Mouse (Mus musculus) heart, postnatal 0 days (tissue): ENCODE results near the gene Ano9. TPM values are rescaled to one million over a fixed set of nuclear protein-coding genes. Genes with fewer than 3 reads are reported as not detected.

ENCODE experiments used
- ATAC-seq: fragments of 200-750 bp; cut with Nextera tagmentation; 2 replicates; pipeline ENCODE4 v1.8.0; 2017; ENCODE audit warnings: low read depth, moderate number of reproducible peaks, moderate library complexity; ENCODE audit not compliant: insufficient read depth
- DNase-seq: peaks from one replicate; pipeline ENCODE4 v3.0.0-alpha.2; 2016; ENCODE audit warnings: low spot score
- H3K27ac ChIP-seq: fragments of 300-500 bp; sonication (generic); 2 replicates; pipeline ENCODE4 v1.5.1; 2014; ENCODE audit warnings: low read depth, mild to moderate bottlenecking
- H3K27me3 ChIP-seq: fragments of 300-500 bp; sonication (generic); 2 replicates; pipeline ENCODE4 v1.6.1; 2014; ENCODE audit warnings: low read length, mixed read lengths; ENCODE audit not compliant: control insufficient read depth, insufficient read depth
- H3K36me3 ChIP-seq: fragments of 300-500 bp; sonication (generic); replicated peaks from 2 replicates; pipeline ENCODE4 v1.6.1; 2014; ENCODE audit warnings: low read length, mixed read lengths; ENCODE audit not compliant: control insufficient read depth, insufficient read depth
- H3K4me1 ChIP-seq: fragments of 300-500 bp; sonication (generic); 2 replicates; pipeline ENCODE4 v1.6.1; 2014; ENCODE audit warnings: antibody characterized with exemption; ENCODE audit not compliant: control insufficient read depth, insufficient read depth
- H3K4me2 ChIP-seq: fragments of 300-500 bp; sonication (generic); 2 replicates; pipeline ENCODE4 v1.6.1; 2014; ENCODE audit warnings: low read depth, mild to moderate bottlenecking, low read length, moderate library complexity
- H3K4me3 ChIP-seq: fragments of 300-500 bp; sonication (generic); 2 replicates; pipeline ENCODE4 v1.5.1; 2014; ENCODE audit warnings: low read depth, low read length
- H3K9ac ChIP-seq: fragments of 300-500 bp; sonication (generic); replicated peaks from 2 replicates; pipeline ENCODE4 v1.6.1; 2014; ENCODE audit warnings: low read depth, low read length, mixed read lengths
- H3K9me3 ChIP-seq: fragments of 300-500 bp; sonication (generic); replicated peaks from 2 replicates; pipeline ENCODE4 v1.6.1; 2016; ENCODE audit warnings: low read length; ENCODE audit not compliant: control insufficient read depth
- CTCF ChIP-seq: IDR thresholded peaks from 2 replicates; pipeline ENCODE4 v1.5.1; 2016; ENCODE audit warnings: antibody characterized with exemption, control low read depth, low read depth
- EP300 ChIP-seq: IDR thresholded peaks from 2 replicates; pipeline ENCODE4 v1.6.1; 2016; ENCODE audit warnings: antibody characterized with exemption, low read depth
- WGBS: fragments of 180-500 bp; shearing (Covaris S2); extraction: QIAGEN DNeasy Blood & Tissue Kit; methylation state at CpG from one replicate; pipeline ENCODE4 v1.1.7; 2014; 5-methylcytosine and 5-hydroxymethylcytosine counted together
- polyA plus RNA-seq: library from polyadenylated mRNA; unstranded; fragments of >200 nt; fragmentation: Nextera tagmentation; extraction: Ambion mirVana; gene quantifications from 2 replicates; pipeline ENCODE4 v1.2.1, GENCODE M21; 2015
- total RNA-seq: library from RNA; depleted of rRNA; stranded (reverse); fragments of >200 nt; gene quantifications from 2 replicates; pipeline ENCODE4 v1.2.3, GENCODE M21; 2014; ENCODE audit warnings: low replicate concordance; rRNA removed

Ano9 gene
- total and polyA plus RNA-seq, 2 experiments from 2014 or later: 0.04 TPM; not detected in 1

GRCm38 (mm10) chr7:141057541-141057940 lies 60.1 kb downstream of the Ano9 start:
- H3K4me3 ChIP-seq: no peak overlapping the region
- TF ChIP-seq EP300 (no peak), CTCF (no peak)
- no peak for DNase-seq
- H3K36me3 ChIP-seq: no peaks in the 10 kb centered on the region
- no peak overlapping the region for H3K9ac ChIP-seq
- 0 out of 2 replicates have a peak, but pooled peaks cover 4% of the 10 kb centered on the region for H3K9me3 ChIP-seq
- H3K27ac ChIP-seq: no peak overlapping the region
- 72% methylated on average over 1 of the region's 1 CpGs for WGBS
- 0 out of 2 replicates have a peak, but pooled peaks cover 3% of the 10 kb centered on the region for H3K4me1 ChIP-seq
- ATAC-seq: no peak
- no peak overlapping the region for H3K4me2 ChIP-seq
- peaks cover 40% of the 10 kb centered on the region for H3K27me3 ChIP-seq

DNA sequence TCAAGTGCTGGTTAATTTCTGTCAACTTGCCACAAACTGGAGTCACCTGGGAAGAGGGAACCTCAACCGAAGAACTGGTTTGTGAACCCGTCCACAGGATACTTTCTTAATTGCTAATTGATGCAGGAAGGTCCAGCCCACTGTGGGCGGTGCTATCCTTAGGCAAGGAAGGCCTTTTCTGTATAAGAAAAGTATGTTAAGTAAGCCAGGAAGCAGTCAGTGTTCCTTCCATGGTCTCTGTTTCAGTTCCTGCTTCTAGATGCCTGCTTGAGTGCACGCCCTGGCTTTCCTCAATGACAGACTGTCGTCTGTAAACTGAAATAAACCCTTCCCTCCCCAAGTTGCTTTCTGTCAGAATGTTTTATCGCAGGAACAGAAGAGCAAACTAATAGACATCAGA lies 60.6 kb downstream of the Ano9 start:
- no peak for TF ChIP-seq CTCF
- no peak for TF ChIP-seq EP300
- no peak overlapping the region for H3K4me3 ChIP-seq
- 0 out of 2 replicates have a peak, but pooled peaks cover 3% of the 10 kb centered on the region for H3K4me1 ChIP-seq
- WGBS: 73% methylated on average over 6 of the region's 6 CpGs
- no peak overlapping the region for H3K4me2 ChIP-seq
- H3K9ac ChIP-seq: no peak overlapping the region
- H3K9me3 ChIP-seq: 0 out of 2 replicates have a peak, but pooled peaks cover 4% of the 10 kb centered on the region
- DNase-seq (no peak), ATAC-seq (no peak)
- H3K36me3 ChIP-seq: no peaks in the 10 kb centered on the region
- no peak overlapping the region for H3K27ac ChIP-seq
- peaks cover 35% of the 10 kb centered on the region for H3K27me3 ChIP-seq

- DNase-seq: no peak
- H3K36me3 ChIP-seq: no peaks in the 10 kb centered on the region
- no peak overlapping the region for H3K9ac ChIP-seq
- 0 out of 2 replicates have a peak, but pooled peaks cover 4% of the 10 kb centered on the region for H3K9me3 ChIP-seq
- 69% methylated on average over 4 of the region's 4 CpGs for WGBS
- H3K27ac ChIP-seq: no peak overlapping the region
- H3K4me1 ChIP-seq: no peaks in the 10 kb centered on the region
- TF ChIP-seq EP300 (no peak), CTCF (no peak)
- peaks cover 23% of the 10 kb centered on the region for H3K27me3 ChIP-seq
- no peak overlapping the region for H3K4me3 ChIP-seq
- H3K4me2 ChIP-seq: no peak overlapping the region
- ATAC-seq: no peak
These were observed 61.8 kb downstream of the Ano9 start for GRCm38 (mm10) chr7:141055785-141056184.

GRCm38 (mm10) chr7:141052421-141052820 lies 65.2 kb downstream of the Ano9 start:
- no peak overlapping the region for H3K4me2 ChIP-seq
- TF ChIP-seq EP300 (no peak), CTCF (no peak)
- 0 out of 2 replicates have a peak, but pooled peaks cover 4% of the 10 kb centered on the region for H3K9me3 ChIP-seq
- H3K4me1 ChIP-seq: no peaks in the 10 kb centered on the region; the same call in 1 of the 2 replicates
- H3K27me3 ChIP-seq: peaks cover 3% of the 10 kb centered on the region; the same call in 1 of the 2 replicates
- 72% methylated on average over 2 of the region's 2 CpGs for whole genome bisulfite sequencing
- H3K36me3 ChIP-seq: no peaks in the 10 kb centered on the region
- no peak for ATAC-seq
- H3K9ac ChIP-seq: no peak overlapping the region
- no peak overlapping the region for H3K27ac ChIP-seq
- no peak overlapping the region for H3K4me3 ChIP-seq
- no peak for DNase-seq

DNA sequence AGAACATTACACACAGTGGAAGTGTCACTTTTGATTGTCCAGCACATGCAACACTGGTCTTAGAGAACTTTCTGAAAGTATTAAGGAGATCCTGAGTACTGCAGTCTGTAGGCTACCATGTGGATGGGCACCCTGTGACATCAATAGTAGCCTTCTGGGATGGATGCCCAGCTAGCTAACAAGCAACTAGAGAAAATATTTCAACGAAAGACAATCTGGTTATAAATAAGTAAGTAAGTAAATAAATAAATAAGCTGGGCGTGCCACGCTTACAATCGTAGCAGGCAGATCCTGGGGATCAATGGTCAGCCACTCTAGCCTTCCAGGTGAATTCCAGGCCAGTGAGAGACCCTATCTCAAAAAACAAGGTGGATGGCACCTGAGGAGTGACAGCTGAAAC lies 65.6 kb downstream of the Ano9 start:
- ATAC-seq: no peak

More for the DNA sequence above, 65.6 kb downstream of the Ano9 start:
- no peak overlapping the region for H3K27ac ChIP-seq
- WGBS: 79% methylated on average over 4 of the region's 4 CpGs
- no peaks in the 10 kb centered on the region for H3K36me3 ChIP-seq
- no peak overlapping the region for H3K4me2 ChIP-seq
- H3K9me3 ChIP-seq: 0 out of 2 replicates have a peak, but pooled peaks cover 4% of the 10 kb centered on the region
- TF ChIP-seq CTCF: no peak
- TF ChIP-seq EP300: no peak
- DNase-seq: no peak
- peaks cover 3% of the 10 kb centered on the region; the same call in 1 of the 2 replicates for H3K27me3 ChIP-seq
- no peaks in the 10 kb centered on the region; the same call in 1 of the 2 replicates for H3K4me1 ChIP-seq
- H3K4me3 ChIP-seq: no peak overlapping the region
- no peak overlapping the region for H3K9ac ChIP-seq

Other genes with a start within 250 kb of the Ano9 start
- gene Psmd13, start 235.8 kb downstream of the Ano9 start, total RNA-seq: 72.6 and 84.3 TPM in 2 replicates
- 172 and 185 TPM in 2 replicates for gene Psmd13, start 235.8 kb downstream of the Ano9 start, polyA plus RNA-seq
- gene Sirt3, start 235.5 kb downstream of the Ano9 start, total RNA-seq: 89.4 and 105 TPM in 2 replicates
- gene Sirt3, start 235.5 kb downstream of the Ano9 start, polyA plus RNA-seq: 76.1 and 78.0 TPM in 2 replicates
- gene Cox8b, start 217.4 kb downstream of the Ano9 start, total RNA-seq: 425 and 483 TPM in 2 replicates
- gene Cox8b, start 217.4 kb downstream of the Ano9 start, polyA plus RNA-seq: 1,841 and 1,871 TPM in 2 replicates
- gene Nlrp6, start 196.9 kb downstream of the Ano9 start, total RNA-seq: not detected in 2 replicates
- 0.08 TPM in 1 of 2 replicates, not detected in the other for gene Nlrp6, start 196.9 kb downstream of the Ano9 start, polyA plus RNA-seq
- 13.8 and 16.3 TPM in 2 replicates for gene Pgghg, start 176.4 kb downstream of the Ano9 start, total RNA-seq
- gene Pgghg, start 176.4 kb downstream of the Ano9 start, polyA plus RNA-seq: 5.8 and 5.9 TPM in 2 replicates
- 3.4 TPM in 1 of 2 replicates, not detected in the other for gene Ifitm5, start 167.5 kb downstream of the Ano9 start, total RNA-seq
- 0.56 and 0.87 TPM in 2 replicates for gene Ifitm5, start 167.5 kb downstream of the Ano9 start, polyA plus RNA-seq
- gene Gm45717, start 161.9 kb downstream of the Ano9 start, total RNA-seq: not detected in 2 replicates
- gene Gm45717, start 161.9 kb downstream of the Ano9 start, polyA plus RNA-seq: 0.36 TPM in 1 of 2 replicates, not detected in the other
- gene Ifitm2, start 161.8 kb downstream of the Ano9 start, total RNA-seq: 172 and 232 TPM in 2 replicates
- 516 and 534 TPM in 2 replicates for gene Ifitm2, start 161.8 kb downstream of the Ano9 start, polyA plus RNA-seq
- gene Ifitm1, start 150.6 kb downstream of the Ano9 start, total RNA-seq: 1.4 and 23.1 TPM in 2 replicates
- 4.1 and 6.6 TPM in 2 replicates for gene Ifitm1, start 150.6 kb downstream of the Ano9 start, polyA plus RNA-seq
- gene Ifitm3, start 107.0 kb downstream of the Ano9 start, total RNA-seq: 148 and 324 TPM in 2 replicates
- gene Ifitm3, start 107.0 kb downstream of the Ano9 start, polyA plus RNA-seq: 202 and 230 TPM in 2 replicates
- not detected in 2 replicates for gene Ifitm6, start 99.9 kb downstream of the Ano9 start, total RNA-seq
- 0.30 and 0.74 TPM in 2 replicates for gene Ifitm6, start 99.9 kb downstream of the Ano9 start, polyA plus RNA-seq
- gene Gm17387, start 88.7 kb downstream of the Ano9 start, total RNA-seq: not detected in 2 replicates
- not detected in 2 replicates for gene Gm17387, start 88.7 kb downstream of the Ano9 start, polyA plus RNA-seq
- 0.43 TPM in 1 of 2 replicates, not detected in the other for gene B4galnt4, start 56.7 kb downstream of the Ano9 start, total RNA-seq
- gene B4galnt4, start 56.7 kb downstream of the Ano9 start, polyA plus RNA-seq: 0.10 TPM in 1 of 2 replicates, not detected in the other
- 3.8 TPM in 1 of 2 replicates, not detected in the other for gene Pkp3, start 39.6 kb downstream of the Ano9 start, total RNA-seq
- 0.19 and 0.20 TPM in 2 replicates for gene Pkp3, start 39.6 kb downstream of the Ano9 start, polyA plus RNA-seq
- gene Sigirr, start 17.2 kb downstream of the Ano9 start, total RNA-seq: 10.3 and 16.8 TPM in 2 replicates
- 4.2 and 5.1 TPM in 2 replicates for gene Sigirr, start 17.2 kb downstream of the Ano9 start, polyA plus RNA-seq
- gene Ptdss2, start 4.6 kb upstream of the Ano9 start, total RNA-seq: 22.3 and 35.5 TPM in 2 replicates
- 54.8 and 56.9 TPM in 2 replicates for gene Ptdss2, start 4.6 kb upstream of the Ano9 start, polyA plus RNA-seq
- 157 and 172 TPM in 2 replicates for gene Rnh1, start 55.1 kb upstream of the Ano9 start, total RNA-seq
- gene Rnh1, start 55.1 kb upstream of the Ano9 start, polyA plus RNA-seq: 88.3 and 90.2 TPM in 2 replicates
- gene Hras, start 76.2 kb upstream of the Ano9 start, total RNA-seq: 72.2 and 74.9 TPM in 2 replicates
- 73.5 and 78.9 TPM in 2 replicates for gene Hras, start 76.2 kb upstream of the Ano9 start, polyA plus RNA-seq
- gene Lrrc56, start 76.4 kb upstream of the Ano9 start, total RNA-seq: 1.1 and 5.6 TPM in 2 replicates
- 2.9 TPM in 2 replicates for gene Lrrc56, start 76.4 kb upstream of the Ano9 start, polyA plus RNA-seq
- gene Lmntd2, start 96.3 kb upstream of the Ano9 start, total RNA-seq: 0.12 TPM in 1 of 2 replicates, not detected in the other
- gene Lmntd2, start 96.3 kb upstream of the Ano9 start, polyA plus RNA-seq: 0.07 and 0.15 TPM in 2 replicates
- gene Rassf7, start 98.1 kb upstream of the Ano9 start, total RNA-seq: 6.7 and 43.2 TPM in 2 replicates
- 5.8 and 7.1 TPM in 2 replicates for gene Rassf7, start 98.1 kb upstream of the Ano9 start, polyA plus RNA-seq
- gene Phrf1, start 111.0 kb upstream of the Ano9 start, total RNA-seq: 28.9 and 31.9 TPM in 2 replicates
- 17.4 and 20.4 TPM in 2 replicates for gene Phrf1, start 111.0 kb upstream of the Ano9 start, polyA plus RNA-seq
- gene Irf7, start 148.7 kb upstream of the Ano9 start, total RNA-seq: 10.0 and 18.8 TPM in 2 replicates
- gene Irf7, start 148.7 kb upstream of the Ano9 start, polyA plus RNA-seq: 6.2 and 7.5 TPM in 2 replicates
- not detected in 2 replicates for gene Cdhr5, start 159.0 kb upstream of the Ano9 start, total RNA-seq
- gene Cdhr5, start 159.0 kb upstream of the Ano9 start, polyA plus RNA-seq: not detected in 2 replicates
- not detected in 2 replicates for gene Sct, start 161.3 kb upstream of the Ano9 start, total RNA-seq
- 1.0 and 1.6 TPM in 2 replicates for gene Sct, start 161.3 kb upstream of the Ano9 start, polyA plus RNA-seq
- not detected in 2 replicates for gene Drd4, start 174.2 kb upstream of the Ano9 start, total RNA-seq
- gene Drd4, start 174.2 kb upstream of the Ano9 start, polyA plus RNA-seq: 0.07 TPM in 1 of 2 replicates, not detected in the other
- 26.4 and 30.6 TPM in 2 replicates for gene Deaf1, start 209.9 kb upstream of the Ano9 start, total RNA-seq
- gene Deaf1, start 209.9 kb upstream of the Ano9 start, polyA plus RNA-seq: 21.2 and 22.0 TPM in 2 replicates
- 23.6 and 33.0 TPM in 2 replicates for gene Tmem80, start 209.9 kb upstream of the Ano9 start, total RNA-seq
- gene Tmem80, start 209.9 kb upstream of the Ano9 start, polyA plus RNA-seq: 29.8 and 29.9 TPM in 2 replicates
- gene Eps8l2, start 221.1 kb upstream of the Ano9 start, total RNA-seq: 2.7 and 8.9 TPM in 2 replicates
- gene Eps8l2, start 221.1 kb upstream of the Ano9 start, polyA plus RNA-seq: 0.67 and 0.69 TPM in 2 replicates